Mouse (Mus musculus): ENCODE data around the gene Hist1h2bq. TPM values are rescaled to one million over a fixed set of nuclear protein-coding genes. Genes with fewer than 3 reads are reported as not detected.
A peak's percentile ranks its signal among the peaks of the same experiment; 100 is the strongest.
"Not testable (repeated sequence)": the region's sequence is repeated elsewhere in the genome, so short reads cannot be mapped to it uniquely, and the experiment has no call there.

Hist1h2bq gene
- total RNA-seq (2021), result 128 and 131 TPM in 2 replicates
- long read RNA-seq, experiment 1, result 0 reads
- long read RNA-seq, experiment 2, result 0 reads

DNA sequence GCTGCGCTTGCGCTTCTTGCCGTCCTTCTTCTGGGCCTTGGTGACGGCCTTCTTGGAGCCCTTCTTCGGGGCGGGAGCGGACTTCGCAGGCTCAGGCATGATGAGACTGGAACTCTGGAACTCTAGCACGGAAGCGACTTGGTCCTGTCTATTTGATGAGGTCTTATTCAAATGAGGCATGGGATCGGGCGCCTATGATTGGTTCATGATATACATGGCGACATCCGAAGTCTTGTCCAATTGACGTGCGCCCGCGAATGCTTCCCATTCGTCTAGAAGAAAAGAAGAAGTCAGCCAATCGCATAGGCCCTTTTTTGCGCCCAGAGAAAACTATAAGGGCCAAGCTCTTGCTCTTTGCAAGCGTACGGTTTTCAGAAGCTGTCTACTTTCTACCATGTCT is at the start of gene Hist1h2bq, which contains the start of gene Hist1h2ao:
Gene Hist1h2bq, minus strand, starts transcription at position 125 of the 400 bp plus-strand sequence.
Gene Hist1h2ao, plus strand, starts transcription at position 393 of the 400 bp plus-strand sequence.
- not testable (repeated sequence) for DNase-seq

DNA sequence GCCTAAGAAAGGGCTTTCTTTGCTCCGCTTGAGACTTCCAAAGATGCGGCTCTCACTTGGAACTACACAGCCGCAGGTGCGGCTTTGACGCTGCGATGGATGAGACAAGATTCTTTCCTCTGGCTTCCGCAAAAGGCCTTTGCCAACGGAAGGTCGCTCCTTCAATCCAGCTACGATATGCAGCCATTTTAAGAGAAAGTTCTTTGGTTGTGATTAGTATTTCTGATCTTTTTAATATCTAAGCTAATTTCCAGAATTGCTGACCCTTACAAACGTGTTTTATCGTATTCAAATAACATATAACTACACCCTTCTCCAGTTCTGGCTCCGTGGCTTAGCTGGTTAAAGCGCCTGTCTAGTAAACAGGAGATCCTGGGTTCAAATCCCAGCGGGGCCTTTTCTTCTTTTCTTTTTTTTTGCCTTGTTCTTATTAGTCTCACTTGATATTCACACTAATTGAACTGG is 45.7 kb upstream of the Hist1h2bq start:
- peak; percentile 26 for DNase-seq

DNA sequence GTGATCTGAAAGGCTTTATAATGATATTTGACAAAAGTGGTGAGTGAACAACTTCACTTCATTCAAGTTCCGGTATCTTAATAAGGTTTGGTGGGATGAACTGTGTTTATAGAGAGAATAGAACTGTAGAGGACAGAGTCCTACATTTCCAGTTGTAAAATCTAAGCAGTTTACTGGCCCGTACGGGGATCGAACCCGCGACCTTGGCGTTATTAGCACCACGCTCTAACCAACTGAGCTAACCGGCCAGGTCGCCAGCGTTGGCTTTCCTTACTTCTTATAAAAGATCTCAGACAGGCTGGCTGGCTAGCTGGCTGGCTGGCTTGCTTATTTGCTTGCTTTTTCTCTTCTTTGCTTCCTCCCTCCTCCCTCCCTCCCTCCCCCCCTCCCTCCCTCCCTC is 45.1 kb upstream of the Hist1h2bq start:
- peak; percentile 56 for DNase-seq

DNA sequence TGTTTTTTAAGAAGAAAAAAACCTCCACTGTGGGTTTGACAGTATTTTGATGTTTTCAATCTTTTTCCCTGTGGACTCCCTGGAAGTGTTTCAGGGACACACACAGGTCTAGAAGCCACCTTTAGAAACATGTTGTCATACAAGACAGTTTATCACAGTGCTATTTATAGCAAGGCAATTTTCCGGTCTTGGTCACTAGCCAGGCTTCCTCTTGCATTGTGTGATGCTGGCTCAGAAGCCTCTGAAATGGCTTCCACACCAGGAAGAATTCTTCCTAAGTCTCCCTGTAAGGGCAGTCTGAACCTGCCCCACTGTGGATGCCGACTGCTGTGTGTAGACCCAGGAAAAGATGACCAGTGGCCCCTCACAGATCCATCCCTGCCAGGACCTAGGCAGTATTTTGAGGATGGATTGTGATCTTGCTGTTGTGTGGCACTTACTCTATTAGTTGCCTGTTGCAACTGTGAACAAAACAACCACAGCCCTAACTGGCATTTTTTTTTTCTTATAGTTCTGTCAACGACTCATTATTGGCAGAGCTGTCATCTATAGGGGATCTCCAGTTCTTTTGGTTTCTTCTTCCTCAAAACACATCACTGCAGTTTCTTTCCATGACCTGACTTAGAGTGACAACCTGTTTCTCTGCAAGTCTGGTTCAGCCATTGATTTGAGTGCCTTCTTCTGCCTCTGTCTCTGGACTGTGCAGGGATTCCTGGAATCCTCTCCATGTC is 42.4 kb upstream of the Hist1h2bq start:
- DNase-seq, result peak; percentile 24

DNA sequence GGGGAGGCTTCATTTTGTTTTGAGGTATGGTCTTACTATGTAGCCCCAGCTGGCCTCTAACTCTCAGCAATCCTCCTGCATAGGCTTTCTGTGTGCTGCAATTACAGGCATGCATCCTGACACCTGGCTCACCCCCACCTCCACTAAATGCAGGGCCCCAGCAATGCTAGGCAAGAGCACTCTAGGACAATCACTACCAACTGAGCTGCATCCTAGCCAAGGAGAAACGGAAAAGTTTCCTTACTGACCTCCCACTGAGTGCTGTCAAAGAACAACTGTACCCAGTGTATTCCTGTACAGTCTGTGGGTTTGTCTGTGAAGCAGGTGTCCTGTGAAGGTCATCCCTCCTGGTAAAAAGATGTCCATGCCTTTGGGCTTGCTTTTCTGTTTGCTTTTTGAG is 40.7 kb upstream of the Hist1h2bq start:
- not testable (repeated sequence) for DNase-seq

DNA sequence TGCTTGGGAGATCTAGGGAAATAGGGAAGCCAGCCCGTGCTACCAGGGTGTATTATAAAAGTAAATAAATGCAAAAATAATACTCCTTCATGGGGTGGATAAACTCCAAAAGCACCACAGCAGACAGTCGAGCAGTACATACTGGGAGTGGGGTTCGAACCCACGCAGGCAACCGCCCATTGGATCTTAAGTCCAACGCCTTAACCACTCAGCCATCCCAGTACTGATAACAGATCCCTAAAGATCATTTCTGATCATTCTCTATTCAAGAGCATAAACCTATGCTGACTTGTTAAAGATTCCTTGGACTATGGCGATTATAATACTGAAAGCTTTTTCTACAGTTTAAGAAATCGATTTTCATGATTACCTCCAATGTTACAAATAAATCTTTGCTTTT is 37.9 kb upstream of the Hist1h2bq start:
- DNase-seq, result no peak

DNA sequence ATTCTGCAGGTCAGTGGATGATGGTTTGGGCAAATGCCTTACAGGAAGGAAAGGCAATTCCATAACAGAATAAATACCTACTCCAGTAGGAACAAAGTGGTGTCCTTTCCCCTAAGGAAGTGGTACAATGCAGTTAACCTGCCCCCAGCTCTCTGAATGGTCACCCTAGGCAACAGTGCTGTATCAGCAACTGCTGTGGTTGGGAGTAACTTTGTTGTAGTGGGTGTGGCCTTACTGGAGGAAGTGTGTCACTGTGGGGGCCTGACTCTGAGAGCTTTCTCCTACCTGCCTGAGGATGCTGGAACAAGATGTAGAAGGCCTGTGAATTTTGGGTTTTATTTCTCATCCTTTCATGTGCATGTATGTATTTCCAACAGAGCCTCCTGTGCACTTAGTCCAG is 36.4 kb upstream of the Hist1h2bq start:
- not testable (repeated sequence) for DNase-seq

DNA sequence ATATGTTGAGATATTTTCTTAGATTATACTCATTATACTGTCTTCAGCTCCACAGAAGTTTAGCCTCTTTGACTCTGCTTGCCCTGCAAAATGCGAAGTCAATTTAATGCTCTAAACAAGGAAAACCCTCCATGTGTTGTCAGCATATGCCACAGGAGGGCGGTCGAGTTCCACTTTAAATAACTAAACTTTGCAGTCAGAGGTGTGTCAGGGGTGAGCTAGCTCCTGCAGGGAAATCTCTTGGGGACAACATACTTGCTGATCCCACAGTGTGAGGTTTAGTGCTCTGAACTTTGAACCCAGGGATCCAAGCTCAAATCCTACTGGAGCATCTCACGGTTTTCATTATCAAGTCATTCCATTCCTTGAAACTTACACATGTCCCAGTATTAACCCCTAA is 30.5 kb upstream of the Hist1h2bq start:
- DNase-seq, result not testable (repeated sequence)

DNA sequence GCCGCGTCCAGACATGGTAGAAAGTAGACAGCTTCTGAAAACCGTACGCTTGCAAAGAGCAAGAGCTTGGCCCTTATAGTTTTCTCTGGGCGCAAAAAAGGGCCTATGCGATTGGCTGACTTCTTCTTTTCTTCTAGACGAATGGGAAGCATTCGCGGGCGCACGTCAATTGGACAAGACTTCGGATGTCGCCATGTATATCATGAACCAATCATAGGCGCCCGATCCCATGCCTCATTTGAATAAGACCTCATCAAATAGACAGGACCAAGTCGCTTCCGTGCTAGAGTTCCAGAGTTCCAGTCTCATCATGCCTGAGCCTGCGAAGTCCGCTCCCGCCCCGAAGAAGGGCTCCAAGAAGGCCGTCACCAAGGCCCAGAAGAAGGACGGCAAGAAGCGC is 23.5 kb upstream of the Hist1h2bq start, which contains the start of the genes Hist1h2ap and Hist1h2br:
Gene Hist1h2ap, minus strand, starts transcription at position 47 of the 400 bp plus-strand sequence.
Gene Hist1h2br, plus strand, starts transcription at position 283 of the 400 bp plus-strand sequence.
- not testable (repeated sequence) for DNase-seq

DNA sequence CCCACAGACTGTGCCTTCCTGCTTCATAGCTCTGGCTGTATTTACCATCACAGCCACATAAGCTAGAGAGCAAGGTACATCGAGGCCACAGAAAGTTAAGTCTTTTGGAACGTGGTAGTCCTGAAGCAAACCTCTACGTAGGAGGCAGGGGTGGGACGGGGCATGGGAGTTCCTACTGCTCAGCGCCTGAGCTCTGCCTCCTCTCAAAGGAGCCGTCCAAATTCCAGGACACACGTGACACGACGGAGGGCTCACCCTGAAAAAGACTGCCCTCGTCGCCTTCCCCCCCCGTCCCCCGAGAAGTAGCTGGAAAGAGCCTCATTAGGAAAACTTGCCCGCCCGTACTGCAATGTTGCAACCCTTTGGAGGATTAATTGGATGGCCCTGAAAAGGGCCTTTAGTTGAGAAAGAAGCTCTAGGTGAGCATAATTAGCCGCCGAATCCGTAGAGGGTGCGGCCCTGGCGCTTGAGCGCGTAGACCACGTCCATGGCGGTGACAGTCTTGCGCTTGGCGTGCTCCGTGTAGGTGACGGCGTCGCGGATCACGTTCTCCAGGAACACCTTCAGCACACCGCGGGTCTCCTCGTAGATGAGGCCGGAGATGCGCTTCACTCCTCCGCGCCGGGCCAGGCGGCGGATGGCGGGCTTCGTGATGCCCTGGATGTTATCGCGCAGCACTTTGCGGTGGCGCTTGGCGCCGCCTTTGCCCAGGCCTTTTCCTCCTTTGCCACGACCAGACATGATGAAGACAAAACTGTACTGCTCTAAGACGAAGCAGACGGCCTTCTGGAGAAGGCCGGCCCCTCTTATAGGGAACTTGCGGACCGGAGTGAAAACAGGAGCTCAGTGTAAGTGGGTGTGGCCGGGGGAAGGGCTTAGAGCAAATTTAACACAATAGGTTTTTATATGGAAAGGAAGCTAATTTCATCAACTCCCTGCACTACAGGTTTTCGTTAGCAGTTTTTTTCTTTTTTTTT is 21.7 kb upstream of the Hist1h2bq start, which contains the start of gene Hist1h4n:
Gene Hist1h4n, minus strand, starts transcription at position 779 of the 977 bp plus-strand sequence.
- DNase-seq, result peak; percentile 15

DNA sequence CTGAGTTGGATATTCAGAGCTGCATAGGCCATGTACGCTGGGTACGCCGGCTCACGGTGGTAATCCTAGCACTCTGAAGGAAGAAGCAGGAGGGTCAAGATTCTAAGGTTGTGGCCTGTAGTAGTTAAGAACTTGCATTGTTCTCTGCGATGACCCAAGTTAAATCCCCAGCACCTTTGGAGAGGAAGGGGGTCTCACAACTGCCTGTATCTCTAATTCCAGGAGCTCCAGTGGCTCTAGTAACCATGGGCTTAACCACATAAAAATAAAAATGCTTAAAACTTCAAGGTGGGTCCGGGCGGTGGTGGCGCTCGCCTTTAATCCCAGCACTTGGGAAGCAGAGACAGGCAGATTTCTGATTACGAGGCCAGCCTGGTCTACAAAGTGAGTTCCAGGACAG is 20.3 kb upstream of the Hist1h2bq start:
- DNase-seq, result no peak

DNA sequence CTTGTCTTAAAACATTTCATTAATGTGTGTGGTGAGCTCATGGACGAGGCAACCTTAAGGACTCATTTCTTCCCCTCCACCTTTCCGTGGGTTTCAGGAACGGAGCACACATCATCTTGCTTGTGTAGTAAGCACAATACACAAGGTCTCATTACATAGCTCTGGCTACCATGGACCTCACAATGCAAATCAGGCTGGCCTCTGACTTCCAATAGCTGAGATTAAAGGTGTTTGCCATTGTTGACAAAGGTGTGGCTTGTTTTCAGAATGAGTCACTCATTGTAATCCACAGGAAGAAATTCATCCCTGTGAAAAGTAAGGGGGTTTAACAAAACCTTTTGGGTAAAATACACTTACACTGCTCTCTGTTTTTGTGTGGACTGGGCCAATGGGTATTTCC is 18.5 kb upstream of the Hist1h2bq start:
- DNase-seq, result no peak

DNA sequence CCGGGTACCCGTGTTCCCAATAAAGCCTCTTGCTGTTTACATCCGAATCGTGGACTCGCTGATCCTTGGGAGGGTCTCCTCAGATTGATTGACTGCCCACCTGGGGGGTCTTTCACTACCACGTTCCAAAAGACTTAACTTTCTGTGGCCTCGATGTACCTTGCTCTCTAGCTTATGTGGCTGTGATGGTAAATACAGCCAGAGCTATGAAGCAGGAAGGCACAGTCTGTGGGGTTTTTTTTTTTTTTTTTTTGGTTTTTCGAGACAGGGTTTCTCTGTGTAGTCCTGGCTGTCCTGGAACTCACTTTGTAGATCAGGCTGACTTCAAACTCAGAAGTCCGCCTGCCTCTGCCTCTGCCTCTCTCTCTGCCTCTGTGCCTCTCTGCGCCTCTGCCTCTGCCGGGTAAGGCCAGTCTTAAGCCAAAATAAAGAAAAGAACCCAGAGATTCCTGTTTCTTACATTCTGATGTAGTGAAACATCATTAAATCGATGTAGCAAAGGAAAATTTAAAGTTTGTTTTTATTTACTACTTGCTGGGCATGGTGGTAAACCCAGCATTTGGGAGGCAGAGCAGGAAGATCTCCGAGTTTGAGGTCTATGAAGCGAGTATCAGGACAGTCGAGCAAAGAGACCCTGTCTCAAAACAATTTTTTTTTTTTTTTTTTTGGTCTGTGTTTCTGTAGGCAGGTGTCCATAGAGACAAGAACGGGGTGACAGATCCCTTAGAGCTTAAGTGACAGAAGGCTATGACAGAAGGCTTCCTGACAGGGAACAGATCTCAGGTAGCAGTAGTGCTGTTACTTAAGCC is 10.3 kb upstream of the Hist1h2bq start:
- DNase-seq, result not testable (repeated sequence)

DNA sequence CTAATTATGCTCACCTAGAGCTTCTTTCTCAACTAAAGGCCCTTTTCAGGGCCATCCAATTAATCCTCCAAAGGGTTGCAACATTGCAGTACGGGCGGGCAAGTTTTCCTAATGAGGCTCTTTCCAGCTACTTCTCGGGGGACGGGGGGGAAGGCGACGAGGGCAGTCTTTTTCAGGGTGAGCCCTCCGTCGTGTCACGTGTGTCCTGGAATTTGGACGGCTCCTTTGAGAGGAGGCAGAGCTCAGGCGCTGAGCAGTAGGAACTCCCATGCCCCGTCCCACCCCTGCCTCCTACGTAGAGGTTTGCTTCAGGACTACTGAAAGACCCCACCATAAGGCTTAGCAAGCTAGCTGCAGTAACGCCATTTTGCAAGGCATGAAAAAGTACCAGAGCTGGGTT is 2.1 kb upstream of the Hist1h2bq start:
- peak; percentile 9 for DNase-seq

DNA sequence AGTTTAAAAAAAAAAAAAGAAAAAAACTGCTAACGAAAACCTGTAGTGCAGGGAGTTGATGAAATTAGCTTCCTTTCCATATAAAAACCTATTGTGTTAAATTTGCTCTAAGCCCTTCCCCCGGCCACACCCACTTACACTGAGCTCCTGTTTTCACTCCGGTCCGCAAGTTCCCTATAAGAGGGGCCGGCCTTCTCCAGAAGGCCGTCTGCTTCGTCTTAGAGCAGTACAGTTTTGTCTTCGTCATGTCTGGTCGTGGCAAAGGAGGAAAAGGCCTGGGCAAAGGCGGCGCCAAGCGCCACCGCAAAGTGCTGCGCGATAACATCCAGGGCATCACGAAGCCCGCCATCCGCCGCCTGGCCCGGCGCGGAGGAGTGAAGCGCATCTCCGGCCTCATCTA is 1.5 kb upstream of the Hist1h2bq start, which contains the start of gene Hist1h4m:
Gene Hist1h4m, plus strand, starts transcription at position 208 of the 400 bp plus-strand sequence.
- peak; percentile 53 for DNase-seq

DNA sequence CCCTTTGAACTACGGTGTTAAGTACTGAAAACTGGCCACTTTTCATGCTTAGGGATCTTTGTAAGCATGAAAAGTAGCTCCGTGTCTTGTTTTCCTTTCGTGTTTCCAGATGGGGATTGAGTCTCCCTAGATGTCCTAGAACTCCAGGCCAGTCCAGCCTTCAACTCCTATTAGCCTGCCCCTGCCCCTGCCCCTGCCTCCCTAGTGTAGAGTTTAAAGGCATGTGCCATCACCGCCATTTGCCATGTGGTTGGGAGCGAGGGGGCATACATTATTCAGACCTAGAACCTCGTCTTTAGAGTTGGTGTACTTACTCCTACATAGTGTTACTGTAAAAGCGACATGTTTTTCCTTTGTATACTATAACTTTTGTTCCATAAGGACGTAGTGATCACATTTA is 1.1 kb upstream of the Hist1h2bq start:
- DNase-seq, result not testable (repeated sequence)

DNA sequence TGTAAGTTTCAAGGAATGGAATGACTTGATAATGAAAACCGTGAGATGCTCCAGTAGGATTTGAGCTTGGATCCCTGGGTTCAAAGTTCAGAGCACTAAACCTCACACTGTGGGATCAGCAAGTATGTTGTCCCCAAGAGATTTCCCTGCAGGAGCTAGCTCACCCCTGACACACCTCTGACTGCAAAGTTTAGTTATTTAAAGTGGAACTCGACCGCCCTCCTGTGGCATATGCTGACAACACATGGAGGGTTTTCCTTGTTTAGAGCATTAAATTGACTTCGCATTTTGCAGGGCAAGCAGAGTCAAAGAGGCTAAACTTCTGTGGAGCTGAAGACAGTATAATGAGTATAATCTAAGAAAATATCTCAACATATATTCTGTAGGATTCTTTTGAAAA is 6.9 kb downstream of the Hist1h2bq start:
- not testable (repeated sequence) for DNase-seq

DNA sequence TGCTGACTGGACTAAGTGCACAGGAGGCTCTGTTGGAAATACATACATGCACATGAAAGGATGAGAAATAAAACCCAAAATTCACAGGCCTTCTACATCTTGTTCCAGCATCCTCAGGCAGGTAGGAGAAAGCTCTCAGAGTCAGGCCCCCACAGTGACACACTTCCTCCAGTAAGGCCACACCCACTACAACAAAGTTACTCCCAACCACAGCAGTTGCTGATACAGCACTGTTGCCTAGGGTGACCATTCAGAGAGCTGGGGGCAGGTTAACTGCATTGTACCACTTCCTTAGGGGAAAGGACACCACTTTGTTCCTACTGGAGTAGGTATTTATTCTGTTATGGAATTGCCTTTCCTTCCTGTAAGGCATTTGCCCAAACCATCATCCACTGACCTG is 12.8 kb downstream of the Hist1h2bq start:
- DNase-seq, result not testable (repeated sequence)

DNA sequence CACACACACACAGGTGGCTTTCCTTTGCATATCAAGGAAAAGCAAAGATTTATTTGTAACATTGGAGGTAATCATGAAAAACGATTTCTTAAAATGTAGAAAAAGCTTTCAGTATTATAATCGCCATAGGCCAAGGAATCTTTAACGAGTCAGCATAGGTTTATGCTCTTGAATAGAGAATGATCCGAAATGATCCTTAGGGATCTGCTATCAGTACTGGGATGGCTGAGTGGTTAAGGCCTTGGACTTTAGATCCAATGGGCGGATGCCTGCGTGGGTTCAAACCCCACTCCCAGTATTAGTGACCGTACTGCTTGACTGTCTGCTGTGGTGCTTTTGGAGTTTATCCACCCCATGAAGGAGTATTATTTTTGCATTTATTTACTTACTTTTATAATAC is 14.4 kb downstream of the Hist1h2bq start:
- no peak for DNase-seq

DNA sequence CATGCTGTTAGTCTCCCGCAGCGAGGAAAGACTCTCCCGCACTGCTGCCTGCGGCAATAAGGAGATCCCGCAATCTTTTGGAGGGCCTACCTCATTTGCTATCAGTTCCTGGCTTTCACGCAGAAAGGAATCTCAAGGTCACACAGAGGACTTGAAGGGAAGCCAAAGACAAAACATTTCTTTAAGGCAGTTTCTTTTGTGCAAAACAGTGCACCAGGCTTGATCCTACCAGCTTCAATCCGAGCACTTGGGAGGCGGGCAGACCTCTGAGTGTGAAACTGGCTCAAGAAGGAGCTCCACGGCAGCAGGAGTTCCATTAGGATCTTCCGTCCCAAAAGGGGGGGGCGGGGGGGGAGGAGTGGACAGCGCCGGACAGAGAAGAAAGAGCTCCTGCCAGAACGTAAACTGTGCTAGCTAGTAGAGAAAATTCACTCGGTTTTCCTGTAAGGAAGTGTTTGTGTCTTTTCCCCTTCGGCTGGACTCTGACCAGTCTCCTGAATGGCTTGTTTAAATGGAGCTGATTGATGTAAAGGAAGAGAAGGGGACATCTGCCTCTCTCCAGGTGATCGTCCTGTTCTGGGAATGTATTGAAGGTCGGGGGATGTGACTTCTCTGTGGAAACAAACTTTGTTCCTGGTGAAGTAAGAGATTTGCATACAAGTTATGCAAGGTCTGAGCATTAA is 19.3 kb downstream of the Hist1h2bq start:
- peak; percentile 12 for DNase-seq

DNA sequence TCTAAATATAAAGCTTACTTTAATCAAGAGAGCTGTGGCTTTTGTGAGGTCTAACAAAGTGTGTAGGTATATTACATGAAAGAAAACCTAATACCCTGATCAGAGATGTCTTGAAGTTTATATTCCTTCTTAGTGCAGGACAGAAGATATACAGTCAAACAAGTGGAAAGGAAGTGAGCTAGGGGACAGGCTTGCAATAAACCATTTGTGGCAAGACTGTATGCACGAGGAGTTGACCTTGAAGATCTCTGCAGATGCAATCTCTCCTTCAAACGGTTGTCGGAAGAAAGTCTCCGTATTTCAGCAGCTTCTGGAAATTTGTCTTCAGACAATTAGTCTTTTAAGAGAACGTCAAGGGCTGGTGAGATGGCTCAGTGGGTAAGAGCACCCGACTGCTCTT is 20.1 kb downstream of the Hist1h2bq start:
- no peak for DNase-seq
